Mouse (Mus musculus): ENCODE results near the gene Vmn1r115. TPM values are rescaled to one million over a fixed set of nuclear protein-coding genes. Genes with fewer than 3 reads are reported as not detected.
"Not testable (repeated sequence)": the region's sequence is repeated elsewhere in the genome, so short reads cannot be mapped to it uniquely, and the experiment has no call there.

Vmn1r115 gene
- not detected in 2 replicates for polyA plus RNA-seq (2014; fragmentation: Nextera tagmentation; extraction: Ambion mirVana)

- not testable (repeated sequence) for H3K4me2 ChIP-seq (ENCODE audit: low read length); H3K27me3 ChIP-seq (ENCODE audit: control insufficient read depth, insufficient read depth, low read length); H3K4me1 ChIP-seq (ENCODE audit: control insufficient read depth, insufficient read depth, low read length); DNase-seq; H3K36me3 ChIP-seq (ENCODE audit: control insufficient read depth, insufficient read depth, low read length); ATAC-seq (ENCODE audit: low FRiP score, low TSS enrichment); H3K9ac ChIP-seq (replicated peaks; ENCODE audit: low read length); H3K27ac ChIP-seq (replicated peaks; ENCODE audit: low read depth, low read length); H3K4me3 ChIP-seq (replicated peaks; ENCODE audit: low read depth, low read length); H3K9me3 ChIP-seq (ENCODE audit: control insufficient read depth, low read length)
- WGBS, result 92% methylated on average over 1 of the region's 3 CpGs
Observed at GRCm38 (mm10) chr7:20844885-20845284, at the start of gene Vmn1r115. Gene Vmn1r115, minus strand, starts transcription at chr7:20844985.

DNA sequence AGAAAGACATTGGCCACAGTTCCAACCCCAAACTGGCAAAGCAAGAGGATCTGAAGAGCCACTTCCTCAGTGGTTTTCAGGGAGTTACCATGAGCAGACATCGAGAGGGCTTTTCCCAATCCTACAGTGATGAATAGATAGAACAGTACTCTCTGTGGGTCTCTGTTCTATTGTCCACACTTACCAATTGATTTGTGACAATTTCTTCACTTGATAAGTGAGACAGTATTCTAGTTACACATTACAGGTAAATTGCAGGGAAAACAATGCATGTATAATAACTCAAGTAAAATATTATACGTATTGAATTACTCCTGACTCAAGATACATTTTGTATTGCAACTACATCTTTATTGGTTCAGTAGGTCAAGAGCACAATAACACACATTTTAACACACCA is 39.2 kb upstream of the Vmn1r115 start, which contains the start of gene Vmn1r117:
TSS of gene Vmn1r117 (minus strand) at position 101 of the 400 bp plus-strand sequence.
- H3K9me3 ChIP-seq (ENCODE audit: control insufficient read depth, low read length); H3K27ac ChIP-seq (replicated peaks; ENCODE audit: low read depth, low read length); H3K4me1 ChIP-seq (ENCODE audit: control insufficient read depth, insufficient read depth, low read length); H3K4me2 ChIP-seq (ENCODE audit: low read length); H3K36me3 ChIP-seq (ENCODE audit: control insufficient read depth, insufficient read depth, low read length); DNase-seq; ATAC-seq (ENCODE audit: low FRiP score, low TSS enrichment); H3K4me3 ChIP-seq (replicated peaks; ENCODE audit: low read depth, low read length); H3K9ac ChIP-seq (replicated peaks; ENCODE audit: low read length); H3K27me3 ChIP-seq (ENCODE audit: control insufficient read depth, insufficient read depth, low read length): not testable (repeated sequence)
- WGBS, result no CpG with 5 or more reads among the region's 2 CpGs

GRCm38 (mm10) chr7:20871956-20872355 is 27.2 kb upstream of the Vmn1r115 start, which contains the start of gene Vmn1r116:
Gene Vmn1r116, plus strand, starts transcription at chr7:20872256.
- not testable (repeated sequence) for DNase-seq; H3K4me3 ChIP-seq (replicated peaks; ENCODE audit: low read depth, low read length); ATAC-seq (ENCODE audit: low FRiP score, low TSS enrichment); H3K9me3 ChIP-seq (ENCODE audit: control insufficient read depth, low read length); H3K36me3 ChIP-seq (ENCODE audit: control insufficient read depth, insufficient read depth, low read length); H3K4me1 ChIP-seq (ENCODE audit: control insufficient read depth, insufficient read depth, low read length); H3K27me3 ChIP-seq (ENCODE audit: control insufficient read depth, insufficient read depth, low read length); H3K4me2 ChIP-seq (ENCODE audit: low read length); H3K27ac ChIP-seq (replicated peaks; ENCODE audit: low read depth, low read length); H3K9ac ChIP-seq (replicated peaks; ENCODE audit: low read length)
- WGBS, result 61% methylated on average over 3 of the region's 3 CpGs

DNA sequence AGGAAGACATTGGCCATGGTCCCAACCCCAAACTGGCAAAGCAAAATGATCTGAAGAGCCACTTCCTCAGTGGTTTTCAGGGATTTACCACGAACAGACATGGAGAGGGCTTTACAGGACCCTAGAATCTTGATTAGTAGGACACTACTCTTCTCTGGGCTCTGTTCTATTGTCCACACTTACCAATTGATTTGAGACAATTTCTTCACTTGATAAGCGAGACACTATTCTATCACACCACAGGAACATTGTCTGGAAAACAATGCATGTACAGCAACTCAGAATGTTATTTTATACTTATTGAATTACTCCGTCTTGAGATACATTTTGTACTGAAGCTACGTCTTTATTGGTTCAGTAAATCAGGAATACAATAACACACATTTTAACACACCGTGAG is 32.7 kb downstream of the Vmn1r115 start, which contains the start of gene Vmn1r114:
TSS of gene Vmn1r114 (minus strand) at position 101 of the 400 bp plus-strand sequence.
- H3K9me3 ChIP-seq (ENCODE audit: control insufficient read depth, low read length); H3K27ac ChIP-seq (replicated peaks; ENCODE audit: low read depth, low read length); H3K4me1 ChIP-seq (ENCODE audit: control insufficient read depth, insufficient read depth, low read length); H3K4me2 ChIP-seq (ENCODE audit: low read length); ATAC-seq (ENCODE audit: low FRiP score, low TSS enrichment); H3K4me3 ChIP-seq (replicated peaks; ENCODE audit: low read depth, low read length); H3K36me3 ChIP-seq (ENCODE audit: control insufficient read depth, insufficient read depth, low read length); H3K9ac ChIP-seq (replicated peaks; ENCODE audit: low read length); H3K27me3 ChIP-seq (ENCODE audit: control insufficient read depth, insufficient read depth, low read length); DNase-seq: not testable (repeated sequence)
- WGBS, result no CpG with 5 or more reads among the region's 5 CpGs

Other genes with a start within 250 kb of the Vmn1r115 start
- not detected in 2 replicates for gene Gm4513, start 246.0 kb downstream of the Vmn1r115 start, polyA plus RNA-seq (2014; fragmentation: Nextera tagmentation; extraction: Ambion mirVana)
- gene Vmn1r107, start 176.1 kb downstream of the Vmn1r115 start, polyA plus RNA-seq (2014; fragmentation: Nextera tagmentation; extraction: Ambion mirVana), result not detected in 2 replicates
- not detected in 2 replicates for gene Vmn1r111, start 141.8 kb downstream of the Vmn1r115 start, polyA plus RNA-seq (2014; fragmentation: Nextera tagmentation; extraction: Ambion mirVana)
- not detected in 2 replicates for gene Gm10668, start 114.4 kb downstream of the Vmn1r115 start, polyA plus RNA-seq (2014; fragmentation: Nextera tagmentation; extraction: Ambion mirVana)
- gene Vmn1r112, start 73.8 kb downstream of the Vmn1r115 start, polyA plus RNA-seq (2014; fragmentation: Nextera tagmentation; extraction: Ambion mirVana), result not detected in 2 replicates
- not detected in 2 replicates for gene Vmn1r113, start 57.7 kb downstream of the Vmn1r115 start, polyA plus RNA-seq (2014; fragmentation: Nextera tagmentation; extraction: Ambion mirVana)
- not detected in 2 replicates for gene Vmn1r114, start 32.8 kb downstream of the Vmn1r115 start, polyA plus RNA-seq (2014; fragmentation: Nextera tagmentation; extraction: Ambion mirVana)
- not detected in 2 replicates for gene Vmn1r116, start 27.3 kb upstream of the Vmn1r115 start, polyA plus RNA-seq (2014; fragmentation: Nextera tagmentation; extraction: Ambion mirVana)
- not detected in 2 replicates for gene Vmn1r117, start 39.1 kb upstream of the Vmn1r115 start, polyA plus RNA-seq (2014; fragmentation: Nextera tagmentation; extraction: Ambion mirVana)
- not detected in 2 replicates for gene Vmn1r118, start 67.4 kb upstream of the Vmn1r115 start, polyA plus RNA-seq (2014; fragmentation: Nextera tagmentation; extraction: Ambion mirVana)
- gene Vmn1r119, start 167.5 kb upstream of the Vmn1r115 start, polyA plus RNA-seq (2014; fragmentation: Nextera tagmentation; extraction: Ambion mirVana), result not detected in 2 replicates
- gene Vmn1r120, start 208.8 kb upstream of the Vmn1r115 start, polyA plus RNA-seq (2014; fragmentation: Nextera tagmentation; extraction: Ambion mirVana), result not detected in 2 replicates